Mouse (Mus musculus) neural tube, embryonic 11.5 days (tissue): ENCODE data around the gene Popdc3. TPM values are rescaled to one million over a fixed set of nuclear protein-coding genes. Genes with fewer than 3 reads are reported as not detected.

Experiments used
- ATAC-seq: fragments of 200-750 bp; cut with Nextera tagmentation; 2 replicates; pipeline ENCODE4 v1.8.0; 2017; ENCODE audit warnings: moderate number of reproducible peaks, mild to moderate bottlenecking, moderate TSS enrichment, moderate library complexity; ENCODE audit not compliant: insufficient read depth, low FRiP score, low TSS enrichment
- DNase-seq: peaks from one replicate; pipeline ENCODE4 v3.0.0-alpha.2; 2015; ENCODE audit warnings: low spot score
- H3K27ac ChIP-seq: fragments of 300-500 bp; sonication (generic); 2 replicates; pipeline ENCODE4 v1.5.1; 2014; ENCODE audit warnings: low read depth, mild to moderate bottlenecking, low read length
- H3K27me3 ChIP-seq: fragments of 300-500 bp; sonication (generic); 2 replicates; pipeline ENCODE4 v1.6.1; 2014; ENCODE audit warnings: mild to moderate bottlenecking, low read length, mixed read lengths; ENCODE audit not compliant: control insufficient read depth, insufficient read depth
- H3K36me3 ChIP-seq: fragments of 300-500 bp; sonication (generic); 2 replicates; pipeline ENCODE4 v1.6.1; 2014; ENCODE audit warnings: mild to moderate bottlenecking, low read length, moderate library complexity, mixed read lengths; ENCODE audit not compliant: control insufficient read depth, insufficient read depth
- H3K4me1 ChIP-seq: fragments of 300-500 bp; sonication (generic); 2 replicates; pipeline ENCODE4 v1.6.1; 2014; ENCODE audit warnings: low read length, mixed read lengths; ENCODE audit not compliant: control insufficient read depth, insufficient read depth
- H3K4me2 ChIP-seq: fragments of 300-500 bp; sonication (generic); 2 replicates; pipeline ENCODE4 v1.6.1; 2014; ENCODE audit warnings: low read depth, mild to moderate bottlenecking, moderate library complexity
- H3K4me3 ChIP-seq: fragments of 300-500 bp; sonication (generic); 2 replicates; pipeline ENCODE4 v1.5.1; 2014; ENCODE audit warnings: low read depth, low read length
- H3K9ac ChIP-seq: fragments of 300-500 bp; sonication (generic); 2 replicates; pipeline ENCODE4 v1.6.1; 2014; ENCODE audit warnings: mild to moderate bottlenecking, low read length
- H3K9me3 ChIP-seq: fragments of 300-500 bp; sonication (generic); 2 replicates; pipeline ENCODE4 v1.6.1; 2016; ENCODE audit warnings: low read length; ENCODE audit not compliant: control insufficient read depth
- WGBS: fragments of 180-500 bp; shearing (Covaris S2); extraction: QIAGEN DNeasy Blood & Tissue Kit; methylation state at CpG from one replicate; pipeline ENCODE4 v1.1.7; 2014; 5-methylcytosine and 5-hydroxymethylcytosine counted together
- polyA plus RNA-seq: library from polyadenylated mRNA; unstranded; fragments of >200 nt; fragmentation: Nextera tagmentation; extraction: Ambion mirVana; gene quantifications from 2 replicates; pipeline ENCODE4 v1.2.1, GENCODE M21; 2014

The Popdc3 gene
- polyA plus RNA-seq, 1 experiment from 2014 or later = 1.1 TPM

- no peaks in the 10 kb centered on the region for H3K9me3 ChIP-seq
- no peak overlapping the region for H3K27ac ChIP-seq
- H3K9ac ChIP-seq = no peak overlapping the region
- H3K36me3 ChIP-seq = no peaks in the 10 kb centered on the region
- H3K27me3 ChIP-seq = no peaks in the 10 kb centered on the region
- H3K4me2 ChIP-seq = no peak overlapping the region
- ATAC-seq (no peak), DNase-seq (no peak)
- H3K4me3 ChIP-seq = no peak overlapping the region
- no peaks in the 10 kb centered on the region for H3K4me1 ChIP-seq
- 68% methylated on average over 3 of the region's 3 CpGs for WGBS
Observed at GRCm38 (mm10) chr10:45236304-45236703, 58.4 kb downstream of the Popdc3 start.

GRCm38 (mm10) chr10:45237492-45237891 lies 59.6 kb downstream of the Popdc3 start:
- ATAC-seq = no peak

GRCm38 (mm10) chr10:45260477-45260876 lies 82.6 kb downstream of the Popdc3 start:
- Histone ChIP-seq H3K9me3 (0 out of 2 replicates have a peak, but pooled peaks cover 3% of the 10 kb centered on the region), H3K4me1 (no peaks in the 10 kb centered on the region), H3K9ac (no peak overlapping the region), H3K36me3 (no peaks in the 10 kb centered on the region), H3K27me3 (no peaks in the 10 kb centered on the region), H3K4me3 (no peak overlapping the region), H3K4me2 (no peak overlapping the region), H3K27ac (no peak overlapping the region)
- DNase-seq (no peak), ATAC-seq (no peak)
- 67% methylated on average over 1 of the region's 1 CpGs for whole genome bisulfite sequencing

More at GRCm38 (mm10) chr10:45237492-45237891, 59.6 kb downstream of the Popdc3 start:
- Histone ChIP-seq H3K36me3 (no peaks in the 10 kb centered on the region), H3K9ac (no peak overlapping the region), H3K27ac (no peak overlapping the region), H3K4me1 (no peaks in the 10 kb centered on the region), H3K9me3 (no peaks in the 10 kb centered on the region), H3K4me3 (no peak overlapping the region), H3K4me2 (no peak overlapping the region), H3K27me3 (no peaks in the 10 kb centered on the region)
- no peak for DNase-seq
- WGBS = 86% methylated on average over 5 of the region's 5 CpGs

- H3K4me2 ChIP-seq = no peak overlapping the region
- H3K36me3 ChIP-seq = no peaks in the 10 kb centered on the region
- 88% methylated on average over 3 of the region's 3 CpGs for WGBS
- no peaks in the 10 kb centered on the region for H3K9me3 ChIP-seq
- H3K27ac ChIP-seq = no peak overlapping the region
- DNase-seq (no peak), ATAC-seq (no peak)
- no peaks in the 10 kb centered on the region for H3K4me1 ChIP-seq
- H3K4me3 ChIP-seq = no peak overlapping the region
- no peaks in the 10 kb centered on the region for H3K27me3 ChIP-seq
- H3K9ac ChIP-seq = no peak overlapping the region
Observed at GRCm38 (mm10) chr10:45262126-45262525, 84.2 kb downstream of the Popdc3 start.

- Histone ChIP-seq H3K9ac (no peak overlapping the region), H3K36me3 (no peaks in the 10 kb centered on the region), H3K4me1 (no peaks in the 10 kb centered on the region), H3K27ac (no peak overlapping the region), H3K27me3 (no peaks in the 10 kb centered on the region), H3K9me3 (no peaks in the 10 kb centered on the region), H3K4me3 (no peak overlapping the region), H3K4me2 (no peak overlapping the region)
- WGBS = 62% methylated on average over 3 of the region's 3 CpGs
- DNase-seq = no peak
- ATAC-seq = no peak
Observed at GRCm38 (mm10) chr10:45276499-45276898, 98.6 kb downstream of the Popdc3 start.

GRCm38 (mm10) chr10:45276995-45277394 lies 99.1 kb downstream of the Popdc3 start:
- H3K4me3 ChIP-seq = no peak overlapping the region
- DNase-seq (no peak), ATAC-seq (no peak)
- H3K9ac ChIP-seq = no peak overlapping the region
- H3K4me2 ChIP-seq = no peak overlapping the region
- H3K27me3 ChIP-seq = no peaks in the 10 kb centered on the region
- H3K36me3 ChIP-seq = no peaks in the 10 kb centered on the region
- WGBS = 90% methylated on average over 5 of the region's 5 CpGs
- no peak overlapping the region for H3K27ac ChIP-seq
- no peaks in the 10 kb centered on the region for H3K9me3 ChIP-seq
- no peaks in the 10 kb centered on the region for H3K4me1 ChIP-seq

- Histone ChIP-seq H3K9me3 (no peaks in the 10 kb centered on the region), H3K9ac (no peak overlapping the region), H3K4me1 (no peaks in the 10 kb centered on the region), H3K4me3 (no peak overlapping the region), H3K27ac (no peak overlapping the region), H3K36me3 (no peaks in the 10 kb centered on the region), H3K4me2 (no peak overlapping the region), H3K27me3 (peaks cover 9% of the 10 kb centered on the region)
- no peak for DNase-seq
- ATAC-seq = no peak
- WGBS = 81% methylated on average over 5 of the region's 5 CpGs
Observed at GRCm38 (mm10) chr10:45285651-45286050, 107.8 kb downstream of the Popdc3 start.

- no peaks in the 10 kb centered on the region for H3K9me3 ChIP-seq
- DNase-seq = no peak
- H3K4me1 ChIP-seq = no peaks in the 10 kb centered on the region
- ATAC-seq = no peak
- H3K4me3 ChIP-seq = no peak overlapping the region
- no peak overlapping the region for H3K4me2 ChIP-seq
- no peaks in the 10 kb centered on the region for H3K36me3 ChIP-seq
- H3K27ac ChIP-seq = no peak overlapping the region
- 42% methylated on average over 7 of the region's 7 CpGs for WGBS
- no peak overlapping the region for H3K9ac ChIP-seq
- peaks cover 9% of the 10 kb centered on the region for H3K27me3 ChIP-seq
Observed at GRCm38 (mm10) chr10:45288351-45288750, 110.5 kb downstream of the Popdc3 start.

- H3K27ac ChIP-seq = no peak overlapping the region
- WGBS = under 1% methylated on average over 65 of the region's 71 CpGs
- H3K4me3 ChIP-seq = peak overlapping the region; percentile 47
- H3K9ac ChIP-seq = peak overlapping the region; percentile 53
- peak; percentile 86 for ATAC-seq
- DNase-seq = peak; percentile 58
- H3K36me3 ChIP-seq = no peaks in the 10 kb centered on the region
- peak overlapping the region; percentile 99 for H3K4me2 ChIP-seq
- H3K9me3 ChIP-seq = no peaks in the 10 kb centered on the region
- H3K4me1 ChIP-seq = no peaks in the 10 kb centered on the region
- peaks cover 9% of the 10 kb centered on the region for H3K27me3 ChIP-seq
Observed at GRCm38 (mm10) chr10:45289218-45290105, 111.6 kb downstream of the Popdc3 start.
